Mouse (Mus musculus) embryonic facial prominence, embryonic 11.5 days (tissue): ENCODE results near the gene Col18a1. TPM values are rescaled to one million over a fixed set of nuclear protein-coding genes. Genes with fewer than 3 reads are reported as not detected.

Experiments used
- ATAC-seq: fragments of 200-750 bp; cut with Nextera tagmentation; replicated peaks from 2 replicates; pipeline ENCODE4 v1.8.0; 2017; ENCODE audit warnings: low read depth; ENCODE audit not compliant: insufficient number of reproducible peaks, low FRiP score, low TSS enrichment
- DNase-seq: peaks from one replicate; pipeline ENCODE4 v3.0.0-alpha.2; 2015; ENCODE audit warnings: low spot score
- H3K27ac ChIP-seq: fragments of 300-500 bp; sonication (generic); replicated peaks from 2 replicates; pipeline ENCODE4 v1.5.1; 2014; ENCODE audit warnings: mild to moderate bottlenecking, low read depth, low read length, control low read depth
- H3K27me3 ChIP-seq: fragments of 300-500 bp; sonication (generic); 2 replicates; pipeline ENCODE4 v1.6.1; 2014; ENCODE audit warnings: mild to moderate bottlenecking, low read length, moderate library complexity, mixed read lengths; ENCODE audit not compliant: control insufficient read depth, insufficient read depth
- H3K36me3 ChIP-seq: fragments of 300-500 bp; sonication (generic); replicated peaks from 2 replicates; pipeline ENCODE4 v1.6.1; 2014; ENCODE audit warnings: low read depth, mild to moderate bottlenecking, low read length, moderate library complexity, mixed read lengths; ENCODE audit not compliant: control insufficient read depth, insufficient read depth
- H3K4me1 ChIP-seq: fragments of 300-500 bp; sonication (generic); 2 replicates; pipeline ENCODE4 v1.6.1; 2014; ENCODE audit warnings: low read length, mixed read lengths; ENCODE audit not compliant: control insufficient read depth, insufficient read depth
- H3K4me2 ChIP-seq: fragments of 300-500 bp; sonication (generic); 2 replicates; pipeline ENCODE4 v1.6.1; 2014; ENCODE audit warnings: low read depth, mild to moderate bottlenecking, control low read depth, low read length, moderate library complexity
- H3K4me3 ChIP-seq: fragments of 300-500 bp; sonication (generic); 2 replicates; pipeline ENCODE4 v1.5.1; 2014; ENCODE audit warnings: low read depth, low read length, control low read depth
- H3K9ac ChIP-seq: fragments of 300-500 bp; sonication (generic); replicated peaks from 2 replicates; pipeline ENCODE4 v1.6.1; 2014; ENCODE audit warnings: mild to moderate bottlenecking, control low read depth, low read length
- H3K9me3 ChIP-seq: fragments of 300-500 bp; sonication (generic); replicated peaks from 2 replicates; pipeline ENCODE4 v1.6.1; 2016; ENCODE audit warnings: mild to moderate bottlenecking, low read length, inconsistent platforms, mixed read lengths; ENCODE audit not compliant: control insufficient read depth
- WGBS: fragments of 180-500 bp; shearing (Covaris S2); extraction: QIAGEN DNeasy Blood & Tissue Kit; methylation state at CpG from one replicate; pipeline ENCODE4 v1.1.7; 2014; 5-methylcytosine and 5-hydroxymethylcytosine counted together
- polyA plus RNA-seq: library from polyadenylated mRNA; unstranded; fragments of >200 nt; fragmentation: Nextera tagmentation; extraction: Ambion mirVana; gene quantifications from 2 replicates; pipeline ENCODE4 v1.2.1, GENCODE M21; 2014

Gene Col18a1
- polyA plus RNA-seq, 1 experiment from 2014 or later: 55.5 TPM

GRCm38 (mm10) chr10:77170400-77170799 is 4.1 kb upstream of the Col18a1 start:
- H3K9ac ChIP-seq: no peak overlapping the region
- 87% methylated on average over 6 of the region's 6 CpGs for WGBS
- H3K9me3 ChIP-seq: no peaks in the 10 kb centered on the region
- no peak overlapping the region for H3K27ac ChIP-seq
- H3K27me3 ChIP-seq: no peaks in the 10 kb centered on the region
- no peaks in the 10 kb centered on the region for H3K4me1 ChIP-seq
- H3K36me3 ChIP-seq: no peaks in the 10 kb centered on the region
- DNase-seq (no peak), ATAC-seq (no peak)
- H3K4me3 ChIP-seq: no peak overlapping the region
- no peak overlapping the region for H3K4me2 ChIP-seq

- peak; percentile 44; the same call in 1 of the 2 replicates for ATAC-seq
- peaks cover 4% of the 10 kb centered on the region for H3K4me1 ChIP-seq
These were observed 916 bp downstream of the Col18a1 start for GRCm38 (mm10) chr10:77165318-77165945.

GRCm38 (mm10) chr10:77164437-77165052 is 1.8 kb downstream of the Col18a1 start:
- 4% methylated on average over 9 of the region's 9 CpGs for WGBS
- Histone ChIP-seq H3K27me3 (no peaks in the 10 kb centered on the region), H3K36me3 (no peaks in the 10 kb centered on the region), H3K9me3 (no peaks in the 10 kb centered on the region), H3K4me1 (peaks cover 4% of the 10 kb centered on the region), H3K9ac (peak overlapping the region; percentile 25), H3K27ac (peak overlapping the region; percentile 41), H3K4me2 (peak overlapping the region; percentile 94), H3K4me3 (peak overlapping the region; percentile 55)
- DNase-seq: peak; percentile 46
- 0 out of 2 replicates have a peak, but pooled peaks have one; percentile 8 for ATAC-seq

More at GRCm38 (mm10) chr10:77165318-77165945, 916 bp downstream of the Col18a1 start:
- peak overlapping the region; percentile 94 for H3K4me2 ChIP-seq
- under 1% methylated on average over 40 of the region's 40 CpGs for WGBS
- DNase-seq: peak; percentile 77
- peak overlapping the region; percentile 69 for H3K9ac ChIP-seq
- peak overlapping the region; percentile 67 for H3K27ac ChIP-seq
- H3K4me3 ChIP-seq: peak overlapping the region; percentile 55
- H3K9me3 ChIP-seq: no peaks in the 10 kb centered on the region
- no peaks in the 10 kb centered on the region for H3K27me3 ChIP-seq
- no peaks in the 10 kb centered on the region for H3K36me3 ChIP-seq

GRCm38 (mm10) chr10:77164041-77164436 is 2.3 kb downstream of the Col18a1 start:
- ATAC-seq: no peak
- Histone ChIP-seq H3K4me3 (peak overlapping the region; percentile 55; the same call in 1 of the 2 replicates), H3K9me3 (no peaks in the 10 kb centered on the region), H3K4me1 (peaks cover 4% of the 10 kb centered on the region), H3K36me3 (no peaks in the 10 kb centered on the region), H3K27me3 (no peaks in the 10 kb centered on the region), H3K4me2 (peak overlapping the region; percentile 94), H3K9ac (peak overlapping the region; percentile 28), H3K27ac (peak overlapping the region; percentile 35; the same call in 1 of the 2 replicates)
- no peak for DNase-seq
- WGBS: 11% methylated on average over 5 of the region's 5 CpGs

GRCm38 (mm10) chr10:77163392-77163977 is 2.9 kb downstream of the Col18a1 start:
- Histone ChIP-seq H3K36me3 (no peaks in the 10 kb centered on the region), H3K9me3 (no peaks in the 10 kb centered on the region), H3K4me3 (peak overlapping the region; percentile 12; the same call in 1 of the 2 replicates), H3K4me2 (peak overlapping the region; percentile 94; the same call in 1 of the 2 replicates), H3K4me1 (peaks cover 6% of the 10 kb centered on the region), H3K27me3 (no peaks in the 10 kb centered on the region), H3K9ac (peak overlapping the region; percentile 28; the same call in 1 of the 2 replicates), H3K27ac (peak overlapping the region; percentile 35; the same call in 1 of the 2 replicates)
- WGBS: 38% methylated on average over 4 of the region's 4 CpGs
- no peak for ATAC-seq
- peak; percentile 38 for DNase-seq

- Histone ChIP-seq H3K4me1 (peaks cover 6% of the 10 kb centered on the region), H3K36me3 (no peaks in the 10 kb centered on the region), H3K4me3 (no peak overlapping the region), H3K9me3 (no peaks in the 10 kb centered on the region), H3K4me2 (no peak overlapping the region), H3K9ac (no peak overlapping the region), H3K27ac (no peak overlapping the region), H3K27me3 (no peaks in the 10 kb centered on the region)
- ATAC-seq: no peak
- no peak for DNase-seq
- WGBS: 55% methylated on average over 8 of the region's 8 CpGs
These were observed 6.8 kb downstream of the Col18a1 start for GRCm38 (mm10) chr10:77159573-77159972.

- Histone ChIP-seq H3K9me3 (no peaks in the 10 kb centered on the region), H3K4me1 (peaks cover 6% of the 10 kb centered on the region), H3K27me3 (no peaks in the 10 kb centered on the region), H3K4me2 (no peak overlapping the region), H3K27ac (no peak overlapping the region), H3K9ac (no peak overlapping the region), H3K36me3 (no peaks in the 10 kb centered on the region), H3K4me3 (no peak overlapping the region)
- DNase-seq (no peak), ATAC-seq (no peak)
- 79% methylated on average over 3 of the region's 3 CpGs for WGBS
These were observed 7.4 kb downstream of the Col18a1 start for GRCm38 (mm10) chr10:77158948-77159347.
